Mouse (Mus musculus): ENCODE results near the gene Lzic.

DNA sequence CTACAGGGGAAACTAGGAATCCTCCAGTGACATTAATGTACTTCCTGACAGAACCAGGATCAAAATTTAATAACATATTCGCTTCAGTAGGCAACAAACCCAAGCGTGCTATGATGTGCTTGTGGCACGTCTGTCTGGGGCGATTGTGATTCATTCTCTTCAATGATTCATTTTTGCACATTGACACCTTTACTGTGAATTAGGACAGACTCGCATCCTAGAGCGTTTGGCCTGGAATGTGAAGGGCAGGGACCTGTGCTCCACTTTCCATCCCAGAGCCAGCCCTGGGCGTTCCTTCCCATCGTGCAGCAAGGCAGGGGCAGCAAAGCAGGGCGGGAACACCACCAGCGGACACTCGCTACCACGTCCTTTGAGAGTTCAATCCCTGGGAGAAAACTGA lies 57.4 kb downstream of the Lzic start:
- no peak for TF ChIP-seq POLR2A (IDR thresholded peaks at IDR 0.05; ENCODE audit: low read depth, low read length)
- no peak for TF ChIP-seq CTCF (IDR thresholded peaks at IDR 0.05; ENCODE audit: extremely low read depth, insufficient read depth, insufficient read length, insufficient replicate concordance)

All from spleen, adult 2 months (tissue).